ENCODE assay signal across 8 mouse cellular contexts in the genomic region with DNA sequence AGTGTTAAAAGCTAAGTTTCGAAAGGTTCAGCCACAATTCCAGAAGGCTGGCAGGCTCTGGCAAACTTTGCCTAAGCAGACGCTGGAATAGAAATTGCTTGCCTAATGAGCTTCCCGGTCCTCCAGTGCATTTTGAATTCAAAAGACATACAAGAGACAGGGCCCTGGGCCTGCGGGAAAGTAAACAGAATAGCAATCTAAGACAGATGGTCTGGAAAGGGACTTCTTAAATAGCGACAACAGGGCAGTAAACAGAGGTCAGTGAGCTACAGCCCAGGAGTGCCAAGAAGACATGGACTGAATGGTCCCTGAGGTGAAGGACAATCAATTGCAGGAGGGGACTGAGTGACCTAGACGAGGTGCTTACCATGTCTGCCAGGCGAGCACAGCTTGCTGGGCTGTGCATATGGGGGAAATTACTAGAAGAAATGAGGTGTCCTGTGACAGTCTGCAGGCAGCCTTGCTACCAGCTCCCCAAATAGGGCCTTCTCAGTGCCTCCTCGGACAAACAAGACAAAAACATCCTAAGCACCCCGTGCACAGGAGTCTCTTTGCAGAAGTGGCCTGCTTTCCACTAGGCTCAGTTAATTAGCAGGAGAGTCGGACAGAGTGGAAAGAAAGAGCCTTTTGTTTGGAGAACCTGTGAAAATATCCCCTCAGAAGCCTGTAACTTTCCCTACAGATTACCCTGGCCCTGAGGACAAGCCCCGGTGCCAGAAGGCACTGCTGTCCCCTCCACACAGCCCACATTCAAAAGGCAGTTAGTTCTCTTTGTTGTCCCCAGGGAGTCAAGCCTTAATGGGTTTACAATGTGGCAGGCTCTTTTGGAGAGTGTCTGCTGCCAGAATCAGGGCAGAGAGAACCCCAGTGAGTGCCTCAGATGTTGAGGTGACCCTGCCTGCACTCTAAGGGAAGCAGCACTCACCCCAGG.
DNase-seq lines count a peak whose midpoint lies in the region; ATAC-seq and TF ChIP-seq lines count a peak whose summit lies in the region.

No protein-coding gene starts in this region.

- intact Hi-C loops in heart, postnatal 36 days (cut with DNase I) = loop anchor here (2.0 to 5.0 kb wide), 4 partner anchors 46 to 224 kb away; a partner anchor contains a TSS

- H3K36me3 ChIP-seq in C2C12 (ENCODE audit: control insufficient read depth, insufficient read depth) (peaks cover 8% of the 10 kb centered on the region), myocyte (ENCODE audit: control insufficient read depth, insufficient read depth) (no peaks in the 10 kb centered on the region)
- no peaks in the 10 kb centered on the region for H3K36me3 ChIP-seq in forebrain, embryonic 12.5 days (replicated peaks)
- H3K36me3 ChIP-seq in limb, embryonic 13.5 days = no peaks in the 10 kb centered on the region

- H3K79me2 ChIP-seq in C2C12 (ENCODE audit: control insufficient read depth, insufficient read depth) (peaks cover 98% of the 10 kb centered on the region), myocyte (ENCODE audit: control insufficient read depth, insufficient read depth) (peaks cover 97% of the 10 kb centered on the region)

- TF ChIP-seq POLR2A in myocyte (IDR thresholded peaks at IDR 0.05; ENCODE audit: insufficient read length, low read depth) = no peak

- H3K4me1 ChIP-seq in forebrain, embryonic 12.5 days = peaks cover 16% of the 10 kb centered on the region
- peaks cover 33% of the 10 kb centered on the region for H3K4me1 ChIP-seq in limb, embryonic 13.5 days

- no peak for TF ChIP-seq CTCF in C2C12 (IDR thresholded peaks at IDR 0.05; ENCODE audit: control insufficient read depth, insufficient read depth, insufficient read length)

- no peak overlapping the region for H3K4me2 ChIP-seq in forebrain, embryonic 12.5 days
- H3K4me2 ChIP-seq in limb, embryonic 13.5 days (replicated peaks) = peak overlapping the region; percentile 36
- H3K4me2 ChIP-seq in myocyte (ENCODE audit: low read depth) = peak overlapping the region; percentile 61

- H3K4me3 ChIP-seq in C2C12 (ENCODE audit: insufficient read depth, poor library complexity, severe bottlenecking) (no peak overlapping the region), myocyte (no peak overlapping the region)
- no peak overlapping the region for H3K4me3 ChIP-seq in forebrain, embryonic 12.5 days (replicated peaks)
- no peak overlapping the region for H3K4me3 ChIP-seq in limb, embryonic 13.5 days

- DNase-seq in adipocyte (ENCODE audit: low spot score) = peak; percentile 86
- peak; percentile 48 to 50 for DNase-seq in heart, postnatal 36 days
- DNase-seq in spleen, postnatal 14 days (ENCODE audit: low spot score in 2 of 2) = no peak

- WGBS in forebrain, embryonic 12.5 days = 7% methylated on average over 11 of the region's 11 CpGs
- 12% methylated on average over 11 of the region's 11 CpGs for WGBS in limb, embryonic 13.5 days

- H3ac ChIP-seq in C2C12 (ENCODE audit: control insufficient read depth, insufficient read length, low read depth) = peak overlapping the region; percentile 0
- no peak overlapping the region for H3ac ChIP-seq in myocyte (ENCODE audit: control insufficient read depth, insufficient read length)

- ATAC-seq in forebrain, embryonic 12.5 days (ENCODE audit: low FRiP score) = peak; percentile 55
- ATAC-seq in limb, embryonic 13.5 days (ENCODE audit: low FRiP score, low read depth) = peak; percentile 78
- no peak for ATAC-seq in monocyte, adult 5-6 weeks (replicated peaks; ENCODE audit: insufficient number of reproducible peaks, low FRiP score, low TSS enrichment, poor library complexity, severe bottlenecking)

- no peaks in the 10 kb centered on the region for H3K27me3 ChIP-seq in C2C12 (ENCODE audit: control insufficient read depth, insufficient read depth, insufficient read length)
- H3K27me3 ChIP-seq in forebrain, embryonic 12.5 days = no peaks in the 10 kb centered on the region
- H3K27me3 ChIP-seq in limb, embryonic 13.5 days = no peaks in the 10 kb centered on the region
- H3K27me3 ChIP-seq in myocyte (ENCODE audit: control insufficient read depth, insufficient read depth, insufficient read length) = no peaks in the 10 kb centered on the region

- H3K9ac ChIP-seq in forebrain, embryonic 12.5 days = no peak overlapping the region
- peak overlapping the region; percentile 51 for H3K9ac ChIP-seq in limb, embryonic 13.5 days

- peak overlapping the region; percentile 79 for H3K27ac ChIP-seq in forebrain, embryonic 12.5 days
- peak overlapping the region; percentile 92 for H3K27ac ChIP-seq in limb, embryonic 13.5 days

- H3K9me3 ChIP-seq in forebrain, embryonic 12.5 days = no peaks in the 10 kb centered on the region
- no peaks in the 10 kb centered on the region for H3K9me3 ChIP-seq in limb, embryonic 13.5 days

- peaks cover 38% of the 10 kb centered on the region for H3K79me3 ChIP-seq in C2C12 (ENCODE audit: low read depth)

TF ChIP-seq in C2C12, 6 proteins besides CTCF, POLR2A, EP300 and RAD21:
- TF ChIP-seq MYOD1 (IDR thresholded peaks at IDR 0.05; ENCODE audit: control insufficient read depth, insufficient read length, low read depth) = no peak
- TF ChIP-seq MYOG (IDR thresholded peaks at IDR 0.05; ENCODE audit: control insufficient read depth, extremely low read depth, insufficient read length) = no peak
- no peak for TF ChIP-seq FOSL1 (IDR thresholded peaks at IDR 0.05; ENCODE audit: insufficient read depth, low read length, poor library complexity, severe bottlenecking)
- TF ChIP-seq CEBPB (IDR thresholded peaks at IDR 0.05; ENCODE audit: low read depth) = no peak
- TF ChIP-seq USF1 (IDR thresholded peaks at IDR 0.05; ENCODE audit: low read depth) = no peak
- TF ChIP-seq MAX (IDR thresholded peaks at IDR 0.05) = no peak

TF ChIP-seq in myocyte, 11 proteins besides CTCF, POLR2A, EP300 and RAD21:
- TF ChIP-seq MYOG (IDR thresholded peaks at IDR 0.05; ENCODE audit: control insufficient read depth in 1 of 3, insufficient read depth in 1 of 3, insufficient read length in 2 of 3, low read depth in 2 of 3) (no peak), SRF (IDR thresholded peaks at IDR 0.05; ENCODE audit: control insufficient read depth, insufficient read length, low read depth) (no peak), CEBPB (IDR thresholded peaks at IDR 0.05; ENCODE audit: insufficient read depth, poor library complexity, severe bottlenecking) (no peak), TCF12 (IDR thresholded peaks at IDR 0.05; ENCODE audit: insufficient read depth, poor library complexity, severe bottlenecking) (no peak), REST (IDR thresholded peaks at IDR 0.05; ENCODE audit: insufficient read depth, insufficient read length) (no peak), MAX (IDR thresholded peaks at IDR 0.05; ENCODE audit: low read depth) (no peak), TCF3 (IDR thresholded peaks at IDR 0.05; ENCODE audit: insufficient read length, low read depth) (no peak), POLR2AphosphoS2 (IDR thresholded peaks at IDR 0.05; ENCODE audit: insufficient read length, low read depth) (no peak), USF1 (IDR thresholded peaks at IDR 0.05; ENCODE audit: low read depth) (no peak), MYOD1 (IDR thresholded peaks at IDR 0.05; ENCODE audit: control insufficient read depth in 1 of 3, insufficient read length in 2 of 3, low read depth in 2 of 3) (no peak), E2F4 (IDR thresholded peaks at IDR 0.05; ENCODE audit: insufficient read depth) (no peak)
TF ChIP-seq in myocyte: peak in this region for 0.

Comparison
In these comparisons a context has a peak if more than half of its experiments do, and no peak if none do; other contexts are left out.
1. DNase-seq: peak in adipocyte (single experiment) and heart, postnatal 36 days (2 of 2); none in spleen, postnatal 14 days (0 of 2).